Mouse (Mus musculus) spleen, embryonic (tissue): ENCODE data around the gene Gm11937.
"Not testable (repeated sequence)": the region's sequence is repeated elsewhere in the genome, so short reads cannot be mapped to it uniquely, and the experiment has no call there.

Experiments used
- CTCF ChIA-PET: fragments of 350-600 bp; sonication (Branson Sonifier 250); formaldehyde crosslinking; loops from one replicate; lab custom pipeline; 2022; lab: Charles Lee

Gm11937 gene

DNA sequence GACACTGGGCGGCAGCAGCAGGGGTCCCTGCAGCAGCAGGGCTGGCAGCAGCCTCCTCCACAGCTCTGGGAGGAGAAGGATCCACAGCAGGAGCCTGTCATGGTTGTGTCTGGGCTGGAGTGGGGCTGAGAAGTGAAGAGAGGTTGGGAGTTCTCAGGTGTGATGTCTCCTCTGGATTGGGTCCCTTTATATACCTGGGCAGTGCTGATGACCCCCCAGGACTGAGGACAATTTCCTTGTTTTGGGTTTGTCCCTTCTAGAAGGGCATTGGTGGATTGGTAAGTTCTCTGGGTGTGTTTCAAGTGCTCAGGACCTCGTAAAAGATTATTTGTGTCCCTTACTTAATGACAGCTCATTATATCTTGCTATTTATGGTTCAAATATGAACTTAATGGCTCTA lies at the start of gene Gm11937:
Gene Gm11937 (minus strand): TSS at position 101 of the 400 bp plus-strand sequence.
- CTCF ChIA-PET, result not testable (repeated sequence)

DNA sequence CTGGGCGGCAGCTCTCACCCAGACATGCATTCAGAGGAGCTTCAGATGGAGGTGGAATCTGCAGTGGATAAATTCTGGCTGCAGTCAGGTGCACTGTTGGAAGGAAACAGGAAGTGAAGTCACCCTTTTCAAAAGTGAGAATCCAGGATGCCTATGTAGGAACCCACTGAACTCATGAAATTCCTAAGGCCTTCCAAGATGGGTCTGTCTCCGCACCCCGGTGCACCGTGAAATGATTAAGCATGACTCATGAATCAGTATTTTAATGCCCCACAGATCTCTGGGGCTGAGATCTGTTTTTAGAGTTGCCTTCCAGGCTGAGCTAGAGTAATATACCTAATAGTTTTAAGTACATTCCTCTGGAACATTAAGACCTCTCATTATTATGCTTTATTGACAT lies 49.3 kb upstream of the Gm11937 start:
- CTCF ChIA-PET, result no interaction called here

DNA sequence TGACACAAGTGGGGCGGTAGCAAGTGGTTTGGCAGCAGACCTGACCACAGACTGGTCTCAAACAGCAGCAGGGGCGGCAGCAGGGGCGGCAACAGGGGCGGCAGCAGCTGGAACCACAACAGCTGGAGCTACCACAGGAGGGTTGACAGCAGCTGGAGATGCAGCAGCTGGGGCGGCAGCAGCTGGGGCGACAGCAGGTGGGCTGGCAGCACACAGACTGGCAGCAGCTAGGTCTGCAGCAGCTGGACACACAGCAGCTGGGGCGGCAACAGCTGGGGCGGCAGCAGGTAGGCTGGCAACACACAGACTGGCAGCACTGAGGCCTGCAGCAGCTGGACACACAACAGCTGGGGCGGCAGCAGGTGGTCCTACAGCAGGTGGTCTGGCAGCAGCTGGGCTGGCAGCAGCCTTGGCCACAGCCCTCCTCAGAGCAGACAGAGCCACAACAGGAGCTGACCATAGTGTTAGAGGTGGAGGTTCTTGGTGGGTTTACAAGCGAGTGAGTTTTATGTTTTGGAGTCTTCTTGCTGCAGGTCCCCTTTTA lies 48.5 kb upstream of the Gm11937 start, which contains the start of gene Gm11563:
Gene Gm11563 (minus strand): TSS at position 494 of the 544 bp plus-strand sequence.
- CTCF ChIA-PET, result not testable (repeated sequence)

DNA sequence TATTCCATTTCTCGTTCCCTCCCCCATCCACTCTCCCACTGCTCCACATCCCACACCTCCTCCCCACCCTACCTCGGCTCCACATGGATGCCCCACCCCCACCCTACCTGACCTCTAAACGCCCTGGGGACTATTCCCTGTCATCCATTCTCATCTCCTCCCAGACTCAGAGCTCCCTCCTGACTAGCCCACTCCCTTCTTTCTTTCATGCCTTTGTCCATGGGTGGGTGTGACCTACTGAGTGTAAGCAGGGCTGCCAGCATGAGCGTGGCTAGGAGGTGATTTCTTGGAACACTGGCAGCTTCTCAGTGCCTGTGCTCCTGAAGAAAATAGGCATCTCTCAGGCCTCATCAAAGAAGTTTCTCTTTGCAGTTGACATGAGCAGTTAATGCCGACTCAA lies 47.1 kb upstream of the Gm11937 start:
- CTCF ChIA-PET, result no interaction called here

DNA sequence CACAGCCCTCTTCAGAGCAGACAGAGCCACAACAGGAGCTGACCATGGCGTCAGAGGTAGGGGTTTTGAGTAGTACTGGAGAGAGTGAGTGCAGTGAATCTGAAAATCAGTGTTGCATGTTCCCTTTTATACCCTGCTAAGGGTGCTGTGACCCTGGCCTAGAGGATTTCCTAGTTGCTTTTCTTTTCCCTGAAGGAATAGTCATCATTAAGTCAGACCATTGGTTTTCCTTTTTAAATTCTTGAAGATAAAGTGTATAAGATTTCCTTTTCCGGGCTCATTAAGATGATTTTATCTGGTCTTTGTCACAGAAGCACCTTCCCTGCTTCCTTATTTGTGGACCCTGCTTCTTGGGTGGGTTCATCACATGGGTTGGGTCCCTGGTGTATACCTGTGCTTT lies 40.1 kb upstream of the Gm11937 start, which contains the start of gene Gm11555:
Gene Gm11555 (minus strand): TSS at position 101 of the 400 bp plus-strand sequence.
- CTCF ChIA-PET, result no interaction called here

DNA sequence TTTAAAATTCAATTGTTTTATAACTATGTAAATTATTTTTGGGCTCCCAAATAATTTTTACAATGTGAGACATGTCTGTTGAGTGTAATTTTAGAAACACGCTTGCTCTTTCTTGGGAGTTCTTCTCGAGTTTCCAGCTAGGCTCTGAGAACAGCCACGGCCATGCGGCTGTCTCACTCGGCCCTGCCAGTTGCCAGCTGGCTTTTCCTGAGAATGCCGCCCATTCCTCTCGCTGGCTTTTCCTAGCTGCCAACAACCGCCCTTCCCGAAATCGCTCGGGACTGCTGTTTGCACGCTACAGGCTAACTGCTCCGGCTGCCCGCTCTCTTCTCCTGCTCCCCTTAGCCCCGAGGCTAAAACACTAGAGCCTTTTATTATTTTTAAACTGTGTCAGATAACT lies 36.5 kb upstream of the Gm11937 start:
- CTCF ChIA-PET, result no interaction called here

DNA sequence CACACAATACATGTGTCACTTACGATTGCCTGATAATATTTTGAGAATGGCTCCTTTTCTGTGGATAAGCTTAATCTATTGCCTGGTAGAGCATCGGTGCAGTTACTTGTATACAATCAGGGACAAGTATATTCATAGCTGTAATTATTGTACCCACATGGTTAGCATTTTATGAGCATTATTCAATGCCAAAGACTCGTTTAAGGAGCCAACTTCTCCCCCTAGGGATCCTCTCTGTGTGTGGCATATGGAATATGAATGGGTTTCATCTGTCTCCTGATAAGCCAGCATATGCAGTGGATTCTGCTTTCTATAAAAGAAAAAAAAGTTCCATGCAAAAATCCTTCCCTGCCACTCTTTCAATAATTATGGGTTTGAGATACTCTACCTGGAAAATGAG lies 34.4 kb upstream of the Gm11937 start:
- CTCF ChIA-PET, result no interaction called here

DNA sequence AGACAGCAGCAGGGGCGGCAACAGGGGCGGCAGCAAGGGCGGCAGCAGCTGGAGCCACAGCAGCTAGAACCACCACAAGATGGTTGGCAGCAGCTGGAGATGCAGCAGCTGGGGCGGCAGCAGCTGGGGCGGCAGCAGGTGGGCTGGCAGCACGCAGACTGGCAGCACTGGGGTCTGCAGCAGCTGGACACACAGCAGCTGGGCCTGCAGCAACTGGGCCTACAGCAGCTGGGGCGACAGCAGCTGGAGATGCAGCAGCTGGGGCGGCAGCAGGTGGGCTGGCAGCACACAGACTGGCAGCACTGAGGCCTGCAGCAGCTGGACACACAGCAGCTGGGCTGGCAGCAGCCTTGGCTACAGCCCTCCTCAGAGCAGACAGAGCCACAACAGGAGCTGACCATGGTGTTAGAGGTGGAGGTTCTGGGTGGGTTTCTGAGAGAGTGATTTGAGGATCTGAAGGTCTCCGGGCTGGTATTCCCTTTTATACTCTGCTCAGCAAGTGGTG lies 33.7 kb upstream of the Gm11937 start, which contains the start of gene Krtap4-7:
Gene Krtap4-7 (minus strand): TSS at position 455 of the 505 bp plus-strand sequence.
- CTCF ChIA-PET, result not testable (repeated sequence)

DNA sequence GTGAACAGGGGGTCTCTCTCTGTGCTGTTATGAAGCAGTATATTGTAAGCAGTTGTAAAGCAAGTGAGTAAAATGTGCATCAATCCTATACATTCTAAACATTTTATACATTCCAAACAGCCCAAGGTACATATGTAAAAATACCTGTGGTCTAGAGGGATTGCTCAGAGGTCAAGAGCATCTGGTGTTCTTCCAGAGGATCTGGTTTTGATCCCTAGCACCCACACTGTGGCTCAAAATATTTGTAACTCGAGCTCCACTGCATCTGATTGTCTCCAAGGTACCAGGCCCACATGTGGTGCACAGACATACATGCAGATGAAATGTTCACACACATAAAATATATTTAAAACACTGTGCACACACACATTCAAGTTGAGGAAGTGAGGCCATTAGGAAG lies 30.9 kb upstream of the Gm11937 start:
- CTCF ChIA-PET, result no interaction called here

DNA sequence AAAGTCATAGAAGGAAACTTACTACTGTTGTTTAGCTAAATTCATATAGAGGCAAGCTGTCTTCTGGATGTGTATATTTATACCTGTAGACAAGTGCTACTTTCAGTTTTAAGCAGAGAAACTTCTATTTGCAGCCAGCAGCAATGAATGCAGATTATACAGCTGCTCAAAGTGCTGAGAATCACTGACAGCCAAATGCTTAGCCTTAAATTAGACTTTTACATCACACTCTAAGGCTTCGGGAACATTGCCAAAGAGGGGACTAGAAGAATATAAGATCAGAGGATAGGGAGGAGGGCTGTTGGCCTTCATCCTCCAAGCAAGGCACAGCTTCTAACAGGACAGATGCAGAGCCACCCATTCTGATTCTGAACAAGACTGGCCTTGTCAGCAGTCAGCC lies 27.1 kb upstream of the Gm11937 start:
- CTCF ChIA-PET, result no interaction called here

DNA sequence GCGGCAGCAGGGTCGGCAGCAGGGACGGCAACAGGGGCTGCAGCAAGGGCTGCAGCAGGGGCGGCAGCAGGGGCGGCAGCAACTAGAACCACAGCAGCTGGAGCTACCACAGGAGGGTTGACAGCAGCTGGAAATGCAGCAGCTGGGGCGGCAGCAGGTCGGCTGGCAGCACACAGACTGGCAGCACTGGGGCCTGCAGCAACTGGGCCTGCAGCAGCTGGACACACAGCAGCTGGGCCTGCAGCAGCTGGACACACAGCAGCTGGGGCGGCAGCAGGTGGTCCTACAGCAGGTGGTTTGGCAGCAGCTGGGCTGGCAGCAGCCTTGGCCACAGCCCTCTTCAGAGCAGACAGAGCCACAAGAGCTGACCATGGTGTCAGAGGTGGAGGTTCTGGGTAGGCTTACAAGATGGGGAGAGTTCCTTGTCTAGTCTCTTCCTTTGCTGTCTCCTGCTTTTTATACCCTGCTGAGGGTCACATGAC lies 24.7 kb upstream of the Gm11937 start, which contains the start of gene Krtap4-2:
Gene Krtap4-2 (minus strand): TSS at position 432 of the 482 bp plus-strand sequence.
- CTCF ChIA-PET, result no interaction called here

DNA sequence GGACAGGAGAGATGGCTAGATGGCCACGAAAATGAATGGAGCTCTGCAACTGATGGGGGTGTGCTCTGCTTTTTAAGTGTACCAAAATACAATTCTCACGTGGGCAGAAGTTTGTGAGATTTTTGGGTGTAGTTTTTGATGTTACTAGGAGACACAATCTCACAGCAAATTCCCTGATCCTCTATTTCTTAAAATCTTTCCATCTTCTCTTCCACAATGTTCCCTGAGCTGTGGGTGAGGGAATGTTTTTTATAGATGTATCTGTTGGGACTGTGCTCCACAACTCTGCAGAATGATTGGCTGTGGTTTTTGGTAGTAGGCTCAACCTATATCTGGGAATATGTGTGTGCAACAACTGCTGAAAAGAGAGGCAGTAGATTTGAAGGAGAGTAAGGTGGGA lies 23.3 kb upstream of the Gm11937 start:
- CTCF ChIA-PET, result no interaction called here

DNA sequence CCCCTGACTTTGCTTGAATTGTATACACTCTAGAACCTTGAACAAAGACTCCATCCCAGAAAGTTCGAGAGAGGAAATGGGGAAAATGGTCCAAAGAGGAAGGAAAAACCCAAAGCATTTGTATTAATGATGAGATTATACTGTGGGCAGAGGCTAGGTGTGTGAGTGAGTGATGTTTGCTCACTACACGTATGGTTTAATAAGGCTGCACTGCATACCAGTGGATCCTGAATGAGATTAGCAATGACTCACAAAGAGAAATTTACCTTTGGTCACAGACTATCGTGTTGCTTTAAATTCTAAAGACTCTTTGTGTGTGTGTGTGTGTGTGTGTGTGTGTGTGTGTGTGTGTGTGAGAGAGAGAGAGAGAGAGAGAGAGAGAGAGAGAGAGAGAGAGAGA lies 20.9 kb upstream of the Gm11937 start:
- CTCF ChIA-PET, result no interaction called here

DNA sequence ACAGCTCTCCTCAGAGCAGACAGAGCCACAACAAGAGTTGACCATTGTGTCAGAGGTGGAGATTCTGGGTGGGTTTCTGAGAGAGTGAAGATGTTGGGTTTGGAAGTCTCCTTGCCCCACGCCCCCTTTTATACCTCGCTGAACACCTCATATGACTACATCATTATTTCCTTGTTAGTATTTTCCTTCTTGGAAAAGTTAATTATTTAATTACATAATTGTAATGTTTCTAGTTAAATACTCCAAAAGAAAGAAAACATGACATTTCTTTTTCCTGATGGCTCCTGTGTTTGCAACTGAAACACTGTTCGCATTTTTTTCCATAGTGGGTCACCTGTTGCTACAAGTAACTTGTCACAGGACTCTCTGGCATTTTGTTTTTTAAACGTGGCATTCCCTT lies 18.1 kb upstream of the Gm11937 start, which contains the start of gene Krtap4-1:
Gene Krtap4-1 (minus strand): TSS at position 101 of the 400 bp plus-strand sequence.
- CTCF ChIA-PET, result no interaction called here

DNA sequence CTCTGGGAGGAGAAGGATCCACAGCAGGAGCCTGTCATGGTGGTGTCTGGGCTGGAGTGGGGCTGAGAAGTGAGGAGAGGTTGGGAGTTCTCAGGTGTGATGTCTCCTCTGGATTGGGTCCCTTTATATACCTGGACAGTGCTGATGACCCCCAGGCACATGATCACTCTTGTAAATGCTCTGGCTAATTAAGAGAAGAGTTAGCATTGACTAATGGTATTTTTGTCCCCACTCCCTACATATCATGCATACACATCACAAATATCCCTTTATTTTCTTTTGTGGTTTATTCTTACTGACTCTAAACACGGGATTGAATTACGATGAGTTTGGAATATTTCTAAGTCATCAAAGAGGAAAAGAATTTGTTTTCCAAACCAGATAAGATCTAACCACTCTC lies 10.3 kb upstream of the Gm11937 start, which contains the start of gene Gm11562:
Gene Gm11562 (minus strand): TSS at position 101 of the 400 bp plus-strand sequence.
- CTCF ChIA-PET, result no interaction called here

DNA sequence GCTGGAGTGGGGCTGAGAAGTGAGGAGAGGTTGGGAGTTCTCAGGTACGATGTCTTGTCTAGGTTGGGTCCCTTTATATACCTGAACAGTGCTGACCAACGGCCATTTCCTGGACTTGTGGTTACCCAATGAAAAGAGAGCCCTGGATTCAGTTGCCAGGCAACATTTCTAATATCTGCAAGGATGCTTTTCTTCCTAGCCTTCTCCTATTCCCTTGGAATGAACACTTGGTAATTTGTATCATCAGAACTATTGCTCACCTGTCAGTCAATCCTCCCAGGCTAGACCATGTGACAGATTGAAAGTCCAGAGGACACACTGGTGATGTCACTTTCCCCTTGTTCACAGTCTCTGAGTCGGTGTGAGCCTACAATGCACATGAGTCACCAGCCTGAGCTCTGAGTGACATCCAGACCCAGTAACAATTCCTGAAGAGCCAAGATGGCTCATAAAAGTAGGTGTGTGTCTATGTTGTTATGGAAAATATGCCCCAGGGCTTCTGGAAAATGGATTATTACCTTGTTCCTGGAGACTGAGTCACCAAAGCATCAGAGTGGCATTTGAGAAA lies 4.9 kb upstream of the Gm11937 start, which contains the start of gene Krtap2-4:
Gene Krtap2-4 (minus strand): TSS at position 51 of the 568 bp plus-strand sequence.
- CTCF ChIA-PET, result no interaction called here

DNA sequence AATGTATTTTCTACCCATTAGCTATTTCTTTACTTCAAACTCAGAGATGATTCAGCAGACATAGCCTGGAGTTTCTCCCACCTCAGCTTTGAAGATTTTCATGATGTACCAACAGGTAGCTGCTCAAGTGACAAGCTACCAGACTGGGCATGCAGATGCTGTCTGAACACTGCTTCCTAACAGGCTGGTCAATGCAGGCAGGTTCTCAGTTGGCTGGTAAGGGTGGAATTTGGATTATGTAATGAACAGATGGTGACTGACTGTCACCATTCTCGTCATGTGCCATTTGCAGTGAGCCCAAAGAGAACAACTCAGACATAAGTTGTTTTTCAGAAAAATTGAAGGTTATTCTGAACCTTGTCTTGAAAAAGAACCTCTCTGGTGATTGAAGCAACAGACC lies 863 bp downstream of the Gm11937 start:
- CTCF ChIA-PET, result no interaction called here

DNA sequence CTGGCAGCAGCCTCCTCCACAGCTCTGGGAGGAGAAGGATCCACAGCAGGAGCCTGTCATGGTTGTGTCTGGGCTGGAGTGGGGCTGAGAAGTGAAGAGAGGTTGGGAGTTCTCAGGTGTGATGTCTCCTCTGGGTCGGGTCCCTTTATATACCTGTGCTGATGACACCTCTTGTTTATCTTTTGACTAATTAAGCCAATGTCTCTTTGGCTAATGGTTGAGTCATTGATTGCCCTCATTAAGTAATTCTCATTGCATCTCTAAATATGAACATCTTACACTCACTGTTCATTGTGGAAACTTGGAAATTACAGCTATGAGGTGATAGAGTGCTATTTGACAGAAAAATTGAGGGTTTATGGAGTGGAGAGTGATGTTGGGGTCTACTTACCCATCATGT lies 6.8 kb downstream of the Gm11937 start, which contains the start of gene Gm11938:
Gene Gm11938 (minus strand): TSS at position 101 of the 400 bp plus-strand sequence.
- CTCF ChIA-PET, result not testable (repeated sequence)

DNA sequence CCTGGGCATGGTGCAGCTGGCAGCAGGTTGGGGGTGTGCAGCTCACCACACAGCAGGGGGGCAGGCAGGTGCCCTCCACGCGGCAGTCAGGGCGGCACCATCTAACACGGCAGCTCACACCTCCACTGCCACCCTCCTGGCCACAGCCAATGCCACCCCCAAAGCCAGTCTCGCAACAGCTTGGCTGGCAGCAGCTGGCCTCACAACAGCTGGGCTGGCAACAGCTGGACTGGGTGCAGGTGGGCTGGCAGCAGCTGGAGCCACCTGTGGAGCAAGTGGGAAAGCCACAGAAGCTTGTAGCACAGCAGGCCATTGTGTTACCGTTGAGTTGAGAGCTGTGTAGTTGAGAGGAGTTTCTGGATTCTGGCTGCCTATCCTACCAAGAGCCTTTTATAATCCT lies 12.2 kb downstream of the Gm11937 start, which contains the start of gene Krtap9-3:
Gene Krtap9-3 (minus strand): TSS at position 364 of the 400 bp plus-strand sequence.
- CTCF ChIA-PET, result not testable (repeated sequence)

DNA sequence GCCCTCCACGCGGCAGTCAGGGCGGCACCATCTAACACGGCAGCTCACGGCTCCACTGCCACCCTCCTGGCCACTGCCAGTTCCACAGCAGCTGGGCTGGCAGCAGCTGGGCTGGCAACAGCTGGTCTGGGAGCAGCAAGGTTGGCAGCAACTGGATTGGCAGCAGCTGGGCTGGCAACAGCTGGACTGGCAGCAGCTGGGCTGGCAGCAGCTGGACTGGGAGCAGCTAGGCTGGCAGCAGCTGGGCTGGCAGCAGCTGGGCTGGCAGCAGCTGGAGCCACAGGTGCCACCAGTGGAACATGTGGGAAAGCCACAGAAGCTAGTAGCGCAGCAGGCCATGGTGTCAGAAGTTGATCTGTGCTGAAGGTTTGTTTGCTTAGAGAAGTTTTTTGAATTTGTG lies 19.0 kb downstream of the Gm11937 start, which contains the start of gene Krtap1-3:
Gene Krtap1-3 (minus strand): TSS at position 359 of the 400 bp plus-strand sequence.
- CTCF ChIA-PET, result no interaction called here

DNA sequence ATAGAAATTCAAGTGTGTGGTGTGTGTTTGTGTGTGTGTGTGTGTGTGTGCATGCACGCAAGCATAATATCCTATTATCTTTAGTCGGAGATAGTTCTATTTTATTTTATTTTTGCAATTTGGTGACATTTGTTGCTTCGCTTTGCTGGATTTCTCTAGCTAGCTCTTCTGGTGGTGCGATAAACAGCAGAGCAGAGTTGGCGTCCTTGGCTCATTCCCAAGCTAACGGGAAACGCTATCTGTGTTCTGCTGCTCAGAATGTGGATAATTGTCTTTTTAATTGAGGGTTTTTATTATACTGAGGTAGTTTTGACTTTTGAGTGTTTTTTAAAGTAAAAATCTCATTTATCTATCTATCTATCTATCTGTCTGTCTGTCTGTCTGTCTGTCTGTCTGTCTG lies 24.9 kb downstream of the Gm11937 start:
- CTCF ChIA-PET, result no interaction called here

DNA sequence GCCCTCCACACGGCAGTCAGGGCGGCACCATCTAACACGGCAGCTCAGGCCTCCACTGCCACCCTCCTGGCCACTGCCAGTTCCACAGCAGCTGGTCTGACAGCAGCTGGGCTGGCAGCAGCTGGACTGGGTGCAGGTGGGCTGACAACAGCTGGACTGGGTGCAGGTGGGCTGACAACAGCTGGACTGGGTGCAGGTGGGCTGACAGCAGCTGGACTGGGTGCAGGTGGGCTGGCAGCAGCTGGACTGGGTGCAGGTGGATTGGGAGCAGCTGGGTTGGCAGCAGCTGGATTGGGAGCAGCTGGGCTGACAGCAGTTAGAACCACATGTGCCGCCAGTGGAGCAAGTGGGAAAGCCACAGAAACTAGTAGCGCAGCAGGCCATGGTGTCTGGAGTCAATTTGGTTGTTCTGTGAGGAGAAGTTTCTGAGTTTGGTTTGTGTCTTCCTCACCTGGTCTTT lies 26.7 kb downstream of the Gm11937 start, which contains the start of gene Krtap1-4:
Gene Krtap1-4 (minus strand): TSS at position 410 of the 460 bp plus-strand sequence.
- CTCF ChIA-PET, result no interaction called here
